ENCODE assay signal across 7 mouse cellular contexts in the genomic region with DNA sequence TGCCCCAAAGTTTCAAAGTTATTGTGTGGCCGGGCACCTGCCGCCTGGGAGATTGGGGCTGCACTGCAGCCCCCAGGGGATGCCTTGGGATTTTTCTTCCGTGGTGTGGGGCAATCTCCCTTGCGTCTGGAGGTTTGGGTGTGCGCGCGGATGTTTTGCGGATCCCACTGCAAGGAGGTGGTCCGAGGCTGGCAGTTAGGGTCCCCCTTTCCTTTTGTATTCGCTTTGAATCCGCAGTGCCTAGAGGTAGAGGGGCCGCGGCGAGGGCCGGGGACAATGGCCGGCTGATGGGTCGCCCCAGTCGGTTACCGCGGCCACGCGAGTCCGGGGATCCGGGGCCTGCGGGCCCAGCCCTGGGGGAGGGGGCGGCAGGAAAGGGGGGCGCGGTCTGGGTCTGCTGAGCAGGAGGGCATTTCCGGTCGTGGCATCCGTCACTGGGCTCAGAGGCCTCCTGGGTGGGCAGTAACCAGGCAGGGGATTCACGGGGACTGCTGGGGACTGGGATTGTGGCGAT. TPM values are rescaled to one million over a fixed set of nuclear protein-coding genes. Genes with fewer than 3 reads are reported as not detected.
DNase-seq lines count a peak whose midpoint lies in the region; ATAC-seq lines count a peak whose summit lies in the region.

No protein-coding gene starts in this region.

- no peaks in the 10 kb centered on the region for H3K27me3 ChIP-seq in hindbrain, embryonic 15.5 days

- H3K4me2 ChIP-seq in hindbrain, embryonic 15.5 days = peak overlapping the region; percentile 84

- H3K36me3 ChIP-seq in hindbrain, embryonic 15.5 days = no peaks in the 10 kb centered on the region

- peak; percentile 66 for DNase-seq in NIH3T3 (ENCODE audit: low read depth)
- peak; percentile 90 to 91 for DNase-seq in cerebellum, postnatal 10 days
- peak; percentile 43 to 46 for DNase-seq in frontal cortex, postnatal 36 days (ENCODE audit: low spot score in 2 of 2)
- DNase-seq in left cerebral cortex, postnatal 25 days (ENCODE audit: low spot score in 2 of 2) = peak; percentile 35 to 55
- DNase-seq in right cerebral cortex, postnatal 25 days = peak; percentile 74

- peak overlapping the region; percentile 95 for H3K27ac ChIP-seq in hindbrain, embryonic 15.5 days (replicated peaks)

- peak; percentile 82 for ATAC-seq in hindbrain, embryonic 15.5 days (ENCODE audit: low FRiP score, low read depth)
- ATAC-seq in megakaryocyte progenitor cell, adult 5-6 weeks (replicated peaks; ENCODE audit: poor library complexity) = peak; percentile 65

- H3K9ac ChIP-seq in hindbrain, embryonic 15.5 days = peak overlapping the region; percentile 94

- WGBS in hindbrain, embryonic 15.5 days = under 1% methylated on average over 31 of the region's 33 CpGs

- intact Hi-C loops in left cerebral cortex, postnatal 25 days (cut with DNase I) = no loop called here

- H3K4me1 ChIP-seq in hindbrain, embryonic 15.5 days (replicated peaks) = peaks cover 29% of the 10 kb centered on the region

- H3K4me3 ChIP-seq in hindbrain, embryonic 15.5 days = peak overlapping the region; percentile 87

- H3K9me3 ChIP-seq in hindbrain, embryonic 15.5 days = no peaks in the 10 kb centered on the region

RNA-seq across cellular contexts. Expression of a gene that starts 0.3 kb away (rescaled TPM):
- polyA plus RNA-seq in hindbrain, embryonic 15.5 days (2015; fragmentation: Nextera tagmentation; extraction: Ambion mirVana) = 154 and 157 TPM in 2 replicates
- total RNA-seq in left cerebral cortex, postnatal 25 days (2021) = 100 to 1,000 TPM; 210 to 216 TPM
- total RNA-seq in megakaryocyte progenitor cell, adult 5-6 weeks (2015) = 44.1 and 46.9 TPM in 2 replicates
- 106 and 129 TPM in 2 replicates for total RNA-seq in megakaryocyte progenitor cell, adult 5-6 weeks (2017)

RNA-seq across cellular contexts. Expression of a gene that starts 0.8 kb away (rescaled TPM):
- 47.6 and 49.8 TPM in 2 replicates for polyA plus RNA-seq in hindbrain, embryonic 15.5 days (2015; fragmentation: Nextera tagmentation; extraction: Ambion mirVana)
- 100 to 1,000 TPM; 174 to 178 TPM for total RNA-seq in left cerebral cortex, postnatal 25 days (2021)
- total RNA-seq in megakaryocyte progenitor cell, adult 5-6 weeks (2015) = 19.3 and 20.5 TPM in 2 replicates
- 16.0 and 17.8 TPM in 2 replicates for total RNA-seq in megakaryocyte progenitor cell, adult 5-6 weeks (2017)

RNA-seq across cellular contexts. Expression of a gene that starts 48.6 kb away (rescaled TPM):
- 33.8 and 38.2 TPM in 2 replicates for polyA plus RNA-seq in hindbrain, embryonic 15.5 days (2015; fragmentation: Nextera tagmentation; extraction: Ambion mirVana)
- 10 to 100 TPM; 16.2 to 20.7 TPM for total RNA-seq in left cerebral cortex, postnatal 25 days (2021)
- 0.57 and 0.59 TPM in 2 replicates for total RNA-seq in megakaryocyte progenitor cell, adult 5-6 weeks (2015)
- total RNA-seq in megakaryocyte progenitor cell, adult 5-6 weeks (2017) = not detected in 2 replicates

RNA-seq across cellular contexts. Expression of a gene that starts 56.6 kb away (rescaled TPM):
- 23.7 and 25.3 TPM in 2 replicates for polyA plus RNA-seq in hindbrain, embryonic 15.5 days (2015; fragmentation: Nextera tagmentation; extraction: Ambion mirVana)
- total RNA-seq in left cerebral cortex, postnatal 25 days (2021) = 100 to 1,000 TPM; 220 to 246 TPM
- total RNA-seq in megakaryocyte progenitor cell, adult 5-6 weeks (2015) = 4.9 and 5.1 TPM in 2 replicates
- total RNA-seq in megakaryocyte progenitor cell, adult 5-6 weeks (2017) = 10.4 and 11.0 TPM in 2 replicates

Comparison
In these comparisons a context has a peak if more than half of its experiments do, and no peak if none do; other contexts are left out.
1. Peak in every context shown above with its lines: DNase-seq, ATAC-seq, H3K4me3 ChIP-seq and H3K27ac ChIP-seq.
2. RNA of a gene that starts 0.8 kb away (total RNA-seq): 174 to 178 TPM in left cerebral cortex, postnatal 25 days; 16.0 to 20.5 TPM in megakaryocyte progenitor cell, adult 5-6 weeks; every median in the first group is over 4 times any median in the second.
3. RNA of a gene that starts 48.6 kb away (total RNA-seq): 16.2 to 20.7 TPM in left cerebral cortex, postnatal 25 days; 0.57 to 0.59 TPM in megakaryocyte progenitor cell, adult 5-6 weeks; every median in the first group is over 10 times any median in the second.